8 mouse cellular contexts compared by ENCODE assay signal in the genomic region with DNA sequence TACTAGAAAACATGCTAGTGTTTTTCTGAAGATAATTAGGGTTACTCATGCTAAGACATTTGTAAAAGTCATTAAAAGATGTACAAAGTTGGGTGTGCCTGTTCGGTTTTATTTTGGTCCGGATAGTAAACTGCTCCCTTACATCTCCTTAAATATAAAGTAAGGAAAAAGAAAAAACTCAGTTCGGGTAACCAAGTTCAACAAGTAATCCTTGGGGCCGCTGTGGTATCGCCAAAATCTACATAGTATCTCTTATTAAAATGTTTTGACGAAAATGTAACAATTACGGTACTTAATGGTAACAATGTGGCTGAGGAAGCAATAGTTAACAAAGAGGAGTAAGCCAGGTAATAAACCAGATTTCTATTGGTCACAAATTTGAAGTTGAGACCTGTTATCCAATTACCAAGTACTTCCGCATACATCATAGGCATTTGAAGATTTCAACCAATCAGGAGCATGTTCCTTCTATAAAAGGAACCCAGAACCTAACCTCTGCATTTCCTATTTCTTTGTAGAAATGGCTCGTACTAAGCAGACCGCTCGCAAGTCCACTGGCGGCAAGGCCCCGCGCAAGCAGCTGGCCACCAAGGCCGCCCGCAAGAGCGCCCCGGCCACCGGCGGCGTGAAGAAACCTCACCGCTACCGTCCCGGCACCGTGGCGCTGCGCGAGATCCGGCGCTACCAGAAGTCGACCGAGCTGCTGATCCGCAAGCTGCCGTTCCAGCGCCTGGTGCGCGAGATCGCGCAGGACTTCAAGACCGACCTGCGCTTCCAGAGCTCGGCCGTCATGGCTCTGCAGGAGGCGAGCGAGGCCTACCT. TPM values are rescaled to one million over a fixed set of nuclear protein-coding genes. Genes with fewer than 3 reads are reported as not detected.
DNase-seq lines count a peak whose midpoint lies in the region; ATAC-seq lines count a peak whose summit lies in the region.

TSS of gene Hist1h3f (plus strand) at position 88 of the 822 bp plus-strand sequence.

- intact Hi-C loops in gastrocnemius, postnatal 14 days (cut with DNase I; ENCODE audit: low total_unique reads): no loop called here
- intact Hi-C loops in left cerebral cortex, postnatal 10 days (cut with DNase I): no loop called here

- peak; percentile 83 for ATAC-seq in inflammation-experienced regulatory T-cells, adult 6 months
- peak; percentile 71 for ATAC-seq in megakaryocyte progenitor cell, adult 5-6 weeks (replicated peaks; ENCODE audit: poor library complexity)

- peak; percentile 55 for DNase-seq in ovary, adult 18-20 months (ENCODE audit: low spot score)
- DNase-seq in ovary, postnatal 14 days (ENCODE audit: low spot score): no peak
- peak; percentile 98 for DNase-seq in embryo, embryonic 10.5 days (ENCODE audit: low spot score)
- DNase-seq in gastrocnemius, postnatal 14 days: peak; percentile 26
- peak; percentile 54 to 92 for DNase-seq in left cerebral cortex, postnatal 10 days (ENCODE audit: extremely low spot score in 1 of 2, low spot score in 2 of 2)
- peak; percentile 79 for DNase-seq in spleen, adult 12 weeks (ENCODE audit: low spot score)

RNA-seq across cellular contexts. Expression of gene Hist1h3f, which starts in this region (rescaled TPM):
- 10 to 100 TPM; 24.2 to 25.2 TPM for total RNA-seq in gastrocnemius, postnatal 14 days (2021)
- 1 to 10 TPM in 1 of 3 experiments, under 1 TPM in 2; 0.73 to 1.5 (median 0.74) TPM for polyA plus RNA-seq in inflammation-experienced regulatory T-cells, adult 6 months (2017; shearing (Covaris generic))
- total RNA-seq in left cerebral cortex, postnatal 10 days (2021): 10 to 100 TPM; 22.6 to 23.0 TPM
- 40.7 and 44.7 TPM in 2 replicates for total RNA-seq in megakaryocyte progenitor cell, adult 5-6 weeks (2015)
- 86.8 and 176 TPM in 2 replicates for total RNA-seq in megakaryocyte progenitor cell, adult 5-6 weeks (2017)
